In genomic region chr5:12973701-12974100, GRCm38 (mm10) we compare ENCODE assay signal across 17 mouse cellular contexts.
"Had no signal": no experiment of that assay in that cellular context is flagged by ENCODE, and none has a peak within 500 bp of the region (broad histone marks: within the 10 kb centered on the region; RNA-seq: fewer than 3 reads in every experiment).

No protein-coding gene starts in this region.

- H3K4me2 ChIP-seq: liver, embryonic 11.5 days; liver, embryonic 13.5 days; liver, embryonic 15.5 days; midbrain, embryonic 11.5 days; midbrain, embryonic 13.5 days; midbrain, embryonic 15.5 days; neural tube, embryonic 12.5 days; stomach, embryonic 15.5 days had no signal

- DNase-seq: liver, embryonic 13.5 days; liver, postnatal 0 days; lung, postnatal 10 days; right cerebral cortex, postnatal 14 days; thymus, adult 2 months; thymus, postnatal 25 days; thymus, postnatal 4 days had no signal

- H3K4me1 ChIP-seq: liver, embryonic 13.5 days; liver, embryonic 15.5 days; midbrain, embryonic 13.5 days; midbrain, embryonic 15.5 days; neural tube, embryonic 12.5 days; stomach, embryonic 15.5 days had no signal

- H3K9me3 ChIP-seq: liver, embryonic 13.5 days; liver, embryonic 15.5 days; megakaryocyte, embryonic 14.5 days; midbrain, embryonic 13.5 days; midbrain, embryonic 15.5 days; neural tube, embryonic 12.5 days; stomach, embryonic 15.5 days had no signal

- H3K4me3 ChIP-seq: liver, embryonic 13.5 days; liver, embryonic 15.5 days; megakaryocyte, embryonic 14.5 days; midbrain, embryonic 13.5 days; midbrain, embryonic 15.5 days; neural tube, embryonic 12.5 days; stomach, embryonic 15.5 days had no signal

- H3K9ac ChIP-seq: liver, embryonic 13.5 days; liver, embryonic 15.5 days; liver, postnatal 0 days; midbrain, embryonic 13.5 days; midbrain, embryonic 15.5 days; neural tube, embryonic 12.5 days; stomach, embryonic 15.5 days had no signal

- H3K36me3 ChIP-seq: liver, embryonic 13.5 days; liver, embryonic 15.5 days; midbrain, embryonic 13.5 days; midbrain, embryonic 15.5 days; neural tube, embryonic 12.5 days; stomach, embryonic 15.5 days had no signal

- ATAC-seq: liver, postnatal 0 days; midbrain, embryonic 13.5 days; midbrain, embryonic 15.5 days had no signal

- H3K27ac ChIP-seq: liver, embryonic 13.5 days; liver, embryonic 15.5 days; macrophage; midbrain, embryonic 13.5 days; midbrain, embryonic 15.5 days; neural tube, embryonic 12.5 days; stomach, embryonic 15.5 days; stomach, postnatal 0 days had no signal

- H3K27me3 ChIP-seq: liver, embryonic 13.5 days; liver, embryonic 15.5 days; megakaryocyte, embryonic 14.5 days; midbrain, embryonic 13.5 days; midbrain, embryonic 15.5 days; neural tube, embryonic 12.5 days; stomach, embryonic 15.5 days had no signal
